Mouse (Mus musculus) layer of hippocampus, adult 8-10 months (tissue): ENCODE data around the gene Gamt. TPM values are rescaled to one million over a fixed set of nuclear protein-coding genes. Genes with fewer than 3 reads are reported as not detected.
A peak's percentile ranks its signal among the peaks of the same experiment; 100 is the strongest.
"Not testable (repeated sequence)": the region's sequence is repeated elsewhere in the genome, so short reads cannot be mapped to it uniquely, and the experiment has no call there.

Source experiments
- DNase-seq, 2 experiments: peaks; one replicate each; pipeline ENCODE4 v3.0.0; 2022; ENCODE audit warnings: low spot score in 2 of 2
- total RNA-seq, 4 experiments: library from RNA; stranded (reverse); gene quantifications; 2 replicates each; pipeline ENCODE4 v1.2.4; 2022

The Gamt gene
- total RNA-seq, 4 experiments from 2014 or later: 22.4 to 34.7 (median 27.9) TPM

GRCm38 (mm10) chr10:80258752-80259462 lies 1.9 kb downstream of the Gamt start:
- DNase-seq: no peak

- DNase-seq: no peak
Measured at GRCm38 (mm10) chr10:80257936-80258335, 2.9 kb downstream of the Gamt start.

- DNase-seq: no peak
Measured at GRCm38 (mm10) chr10:80255881-80256535, 4.8 kb downstream of the Gamt start.

- DNase-seq: no peak
Measured at GRCm38 (mm10) chr10:80254331-80255297, 6.2 kb downstream of the Gamt start.

DNA sequence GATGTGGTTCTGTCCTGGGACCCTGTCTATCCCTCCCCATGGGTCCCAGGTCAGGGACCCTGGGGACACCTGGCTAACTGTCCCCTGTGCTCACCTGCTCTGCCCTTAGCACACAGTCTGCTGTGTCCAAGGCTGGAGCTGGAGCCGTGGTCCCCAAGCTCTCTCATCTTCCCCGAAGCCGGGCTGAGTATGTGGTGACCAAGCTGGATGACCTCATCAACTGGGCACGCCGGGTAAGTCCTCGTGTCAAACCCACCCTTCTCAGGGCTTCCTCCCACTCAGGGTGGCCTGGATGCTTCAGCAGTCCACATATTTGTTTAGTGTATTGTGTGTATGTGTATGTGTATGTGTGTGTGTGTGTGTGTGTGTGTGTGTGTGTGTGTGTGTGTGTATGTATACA lies 7.3 kb downstream of the Gamt start:
- DNase-seq: no peak

- no peak for DNase-seq
Measured at GRCm38 (mm10) chr10:80252493-80253274, 8.1 kb downstream of the Gamt start.

- no peak for DNase-seq
Measured at GRCm38 (mm10) chr10:80252011-80252410, 8.8 kb downstream of the Gamt start.

GRCm38 (mm10) chr10:80250573-80250972 lies 10.2 kb downstream of the Gamt start:
- DNase-seq: no peak

DNA sequence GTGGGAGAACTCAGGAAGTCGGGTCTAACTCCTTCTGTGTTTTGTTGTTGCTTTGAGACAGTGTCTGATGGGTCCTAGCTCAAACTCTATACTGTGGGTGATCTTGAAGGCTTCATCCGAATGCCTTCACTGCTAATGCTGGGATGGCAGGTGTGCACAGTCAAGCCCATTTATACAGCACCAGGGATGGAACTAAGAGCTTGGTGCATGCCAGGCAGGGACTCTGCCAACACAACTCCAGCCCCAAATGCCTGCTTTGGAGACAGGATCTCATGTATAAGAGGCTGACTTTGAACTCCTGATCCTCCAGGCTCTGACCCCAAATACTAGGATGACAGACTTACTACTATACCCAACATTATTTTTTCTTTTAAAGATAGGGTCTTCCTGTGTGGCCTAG lies 10.8 kb downstream of the Gamt start:
- no peak for DNase-seq

DNA sequence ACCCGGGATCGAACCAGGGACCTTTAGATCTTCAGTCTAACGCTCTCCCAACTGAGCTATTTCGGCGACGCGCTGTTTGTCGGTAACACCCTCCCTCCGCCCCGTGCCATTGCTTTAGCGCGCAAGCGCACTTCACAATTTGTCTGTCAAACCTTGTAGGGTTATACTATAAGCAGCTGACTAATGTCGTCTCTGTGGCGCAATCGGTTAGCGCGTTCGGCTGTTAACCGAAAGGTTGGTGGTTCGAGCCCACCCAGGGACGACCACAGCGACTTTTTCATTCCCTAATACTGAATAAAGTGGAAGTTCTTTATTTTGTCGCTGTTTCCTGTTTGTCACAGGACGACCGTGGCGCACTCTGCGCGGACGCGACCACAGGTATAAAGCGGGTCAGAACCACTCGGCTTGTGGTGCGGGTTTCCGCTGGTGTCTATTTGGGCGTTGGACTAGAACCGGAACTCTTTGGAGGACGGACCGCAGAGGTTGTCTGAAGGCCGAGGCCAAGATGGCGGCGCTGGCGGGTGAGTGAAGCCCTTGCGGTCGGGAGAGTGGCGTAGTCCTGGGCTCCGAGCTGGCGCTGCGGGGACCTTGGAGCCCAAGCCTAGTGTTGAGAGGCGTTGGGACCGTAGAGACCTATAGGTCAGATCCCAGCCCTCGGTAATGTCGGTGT lies 11.7 kb downstream of the Gamt start, which contains the start of gene Ndufs7:
TSS of gene Ndufs7 (plus strand) at position 151 of the 670 bp plus-strand sequence.
- DNase-seq: peak; percentile 95 to 98

GRCm38 (mm10) chr10:80248437-80248836 lies 12.4 kb downstream of the Gamt start:
- not testable (repeated sequence) for DNase-seq

DNA sequence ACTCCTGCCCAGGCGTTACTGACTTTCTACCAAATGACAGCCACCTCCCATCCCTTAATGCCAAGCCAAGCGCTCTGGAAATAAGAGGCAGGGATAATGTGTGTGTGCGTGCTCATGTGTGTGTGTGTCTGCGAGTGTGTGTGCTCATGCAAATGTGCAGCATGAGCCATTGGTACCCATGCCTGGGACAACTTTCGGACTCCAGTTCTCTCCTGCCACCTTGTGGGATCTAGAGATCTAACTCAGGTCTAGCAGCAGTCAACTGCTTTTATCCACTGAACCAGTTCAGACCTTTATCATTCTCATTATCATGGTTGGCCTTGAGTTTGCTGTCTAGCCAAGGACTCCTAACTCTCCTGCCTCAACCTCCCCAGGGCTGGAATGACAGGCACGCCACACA lies 13.0 kb downstream of the Gamt start:
- DNase-seq: no peak

DNA sequence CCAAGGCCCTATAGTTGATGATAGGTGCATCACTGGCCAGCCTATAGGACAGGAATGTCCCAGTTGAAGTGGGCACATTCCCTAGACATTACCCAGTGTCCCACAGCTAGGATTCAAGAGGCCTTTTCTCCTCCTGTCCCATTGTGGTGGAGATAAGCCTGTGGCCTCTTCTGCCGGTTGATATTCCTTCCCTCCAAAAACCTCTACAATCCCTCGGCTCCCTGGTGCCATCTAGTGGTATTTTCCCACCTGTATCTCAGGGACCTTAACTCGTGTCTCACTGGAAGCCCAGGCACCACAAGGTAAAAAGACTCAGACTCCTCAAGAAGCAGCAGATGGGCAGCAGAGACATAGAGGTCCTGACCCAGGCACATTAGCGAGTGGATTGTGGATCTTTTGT lies 15.2 kb downstream of the Gamt start:
- DNase-seq: peak in 1 of 2 experiments; percentile 79

- no peak for DNase-seq
Measured at GRCm38 (mm10) chr10:80244791-80245399, 15.9 kb downstream of the Gamt start.

DNA sequence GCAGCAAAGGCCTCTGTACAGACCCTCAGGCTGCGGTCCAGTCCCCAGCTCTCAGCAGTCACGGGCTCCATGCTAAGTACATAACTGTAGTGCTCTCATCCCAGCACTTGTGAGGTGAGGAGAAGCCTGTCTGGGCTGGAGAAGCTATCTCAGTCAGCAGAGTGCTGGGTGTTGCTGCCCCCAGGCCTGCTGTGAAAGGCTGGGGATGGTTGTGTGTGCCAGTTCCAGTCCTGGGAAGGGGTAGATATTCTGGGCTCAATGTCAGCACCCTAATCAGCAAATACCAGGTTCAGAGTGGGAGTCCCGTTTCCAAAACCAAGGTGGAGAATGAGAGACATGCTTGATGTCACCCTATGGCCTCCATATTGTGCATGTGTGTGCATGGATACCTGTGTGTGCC lies 18.2 kb downstream of the Gamt start:
- DNase-seq: no peak

GRCm38 (mm10) chr10:80242088-80242487 lies 18.7 kb downstream of the Gamt start:
- no peak for DNase-seq

GRCm38 (mm10) chr10:80239791-80240190 lies 21.0 kb downstream of the Gamt start:
- DNase-seq: no peak

- no peak for DNase-seq
Measured at GRCm38 (mm10) chr10:80238306-80238705, 22.5 kb downstream of the Gamt start.

DNA sequence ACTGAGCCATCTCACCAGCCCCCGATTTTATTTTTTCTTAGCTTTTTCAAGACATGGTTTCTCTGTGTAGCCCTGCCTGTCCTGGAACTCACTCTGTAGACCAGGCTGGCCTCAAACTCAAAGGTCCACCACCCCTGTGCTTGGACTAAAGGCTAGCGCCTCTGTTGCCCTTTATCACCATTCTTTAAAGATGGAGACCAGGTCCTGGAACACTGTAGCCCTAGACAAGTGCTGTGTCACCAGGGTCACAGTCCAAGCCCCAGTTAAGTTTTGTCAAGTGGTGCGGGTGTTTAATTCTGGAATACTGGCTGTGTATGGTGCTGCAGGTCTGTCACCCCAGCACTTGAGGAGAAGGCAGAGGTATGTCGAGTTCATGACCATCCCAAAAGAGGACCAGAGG lies 23.8 kb downstream of the Gamt start:
- DNase-seq: no peak
